Mouse (Mus musculus): ENCODE data around the gene Gfod1. TPM values are rescaled to one million over a fixed set of nuclear protein-coding genes. Genes with fewer than 3 reads are reported as not detected.
A peak's percentile ranks its signal among the peaks of the same experiment; 100 is the strongest.

Gfod1 gene
- total RNA-seq, 1 experiment, result 4.8 TPM

- no peak overlapping the region for H3K27ac ChIP-seq (ENCODE audit: insufficient read depth, low read depth, low read length, poor library complexity, severe bottlenecking)
- in situ Hi-C loops (cut with MboI; ENCODE audit: low sequenced_read_pairs in 2 of 2, unreplicated experiment in 2 of 2), result no loop called here
- peak overlapping the region in 1 of 2 experiments; percentile 25; a peak in 2 of 4 replicates for H3K4me3 ChIP-seq (ENCODE audit: insufficient read depth in 1 of 2, low read depth in 1 of 2, low read length in 2 of 2, poor library complexity in 1 of 2, severe bottlenecking in 1 of 2)
- peaks cover 4 to 21% of the 10 kb centered on the region in 2 experiments; a peak in 2 of 4 replicates for H3K4me1 ChIP-seq (ENCODE audit: control insufficient read depth in 2 of 2, insufficient read depth in 2 of 2, low read length in 2 of 2, poor library complexity in 1 of 2)
- no peak overlapping the region for H3K9ac ChIP-seq (ENCODE audit: insufficient read depth, low read depth, low read length, poor library complexity, severe bottlenecking)
- no peaks in the 10 kb centered on the region for H3K9me3 ChIP-seq (ENCODE audit: control insufficient read depth, insufficient read depth, low read depth, low read length)
- no peak for DNase-seq (ENCODE audit: low read depth, low spot score)
- no peaks in the 10 kb centered on the region for H3K36me3 ChIP-seq (ENCODE audit: control insufficient read depth, insufficient read depth, low read length, poor library complexity, severe bottlenecking)
- TF ChIP-seq CHD2 (IDR thresholded peaks at IDR 0.05; ENCODE audit: low read depth, low read length) (no peak), HCFC1 (IDR thresholded peaks at IDR 0.05; ENCODE audit: borderline replicate concordance, insufficient read depth, low read length) (no peak), ZNF384 (IDR thresholded peaks at IDR 0.05; ENCODE audit: low read depth, low read length) (no peak), ZC3H11A (IDR thresholded peaks at IDR 0.05; ENCODE audit: borderline replicate concordance, low read depth, low read length) (no peak), MAFK (IDR thresholded peaks at IDR 0.05; ENCODE audit: insufficient read depth, low read depth, low read length) (no peak)
Measured at GRCm38 (mm10) chr13:43260731-43261130, 43.2 kb downstream of the Gfod1 start.

GRCm38 (mm10) chr13:43256447-43256846, 47.5 kb downstream of the Gfod1 start:
- no peaks in the 10 kb centered on the region for H3K9me3 ChIP-seq (ENCODE audit: control insufficient read depth, insufficient read depth, low read depth, low read length)
- TF ChIP-seq ZNF384 (IDR thresholded peaks at IDR 0.05; ENCODE audit: low read depth, low read length) (no peak), HCFC1 (IDR thresholded peaks at IDR 0.05; ENCODE audit: borderline replicate concordance, insufficient read depth, low read length) (no peak), ZC3H11A (IDR thresholded peaks at IDR 0.05; ENCODE audit: borderline replicate concordance, low read depth, low read length) (no peak), CHD2 (IDR thresholded peaks at IDR 0.05; ENCODE audit: low read depth, low read length) (no peak), MAFK (IDR thresholded peaks at IDR 0.05; ENCODE audit: insufficient read depth, low read depth, low read length) (no peak)
- no peaks in the 10 kb centered on the region for H3K36me3 ChIP-seq (ENCODE audit: control insufficient read depth, insufficient read depth, low read length, poor library complexity, severe bottlenecking)
- no peak overlapping the region for H3K27ac ChIP-seq (ENCODE audit: insufficient read depth, low read depth, low read length, poor library complexity, severe bottlenecking)
- in situ Hi-C loops (cut with MboI; ENCODE audit: low sequenced_read_pairs in 2 of 2, unreplicated experiment in 2 of 2), result no loop called here
- H3K4me3 ChIP-seq (ENCODE audit: insufficient read depth in 1 of 2, low read depth in 1 of 2, low read length in 2 of 2, poor library complexity in 1 of 2, severe bottlenecking in 1 of 2), result no peak overlapping the region
- DNase-seq (ENCODE audit: low read depth, low spot score), result no peak
- no peak overlapping the region for H3K9ac ChIP-seq (ENCODE audit: insufficient read depth, low read depth, low read length, poor library complexity, severe bottlenecking)
- peaks cover 6 to 16% of the 10 kb centered on the region in 2 experiments for H3K4me1 ChIP-seq (ENCODE audit: control insufficient read depth in 2 of 2, insufficient read depth in 2 of 2, low read length in 2 of 2, poor library complexity in 1 of 2)

GRCm38 (mm10) chr13:43253526-43253925, 50.4 kb downstream of the Gfod1 start:
- no peak overlapping the region for H3K4me3 ChIP-seq (ENCODE audit: insufficient read depth in 1 of 2, low read depth in 1 of 2, low read length in 2 of 2, poor library complexity in 1 of 2, severe bottlenecking in 1 of 2)
- no peak for TF ChIP-seq MAFK (IDR thresholded peaks at IDR 0.05; ENCODE audit: insufficient read depth, low read depth, low read length)
- no peak for DNase-seq (ENCODE audit: low read depth, low spot score)
- no peaks in the 10 kb centered on the region for H3K9me3 ChIP-seq (ENCODE audit: control insufficient read depth, insufficient read depth, low read depth, low read length)
- no peak overlapping the region for H3K9ac ChIP-seq (ENCODE audit: insufficient read depth, low read depth, low read length, poor library complexity, severe bottlenecking)
- H3K27ac ChIP-seq (ENCODE audit: insufficient read depth, low read depth, low read length, poor library complexity, severe bottlenecking), result no peak overlapping the region
- H3K4me1 ChIP-seq (ENCODE audit: control insufficient read depth in 2 of 2, insufficient read depth in 2 of 2, low read length in 2 of 2, poor library complexity in 1 of 2), result peaks cover 6 to 9% of the 10 kb centered on the region in 2 experiments
- no peaks in the 10 kb centered on the region for H3K36me3 ChIP-seq (ENCODE audit: control insufficient read depth, insufficient read depth, low read length, poor library complexity, severe bottlenecking)
- in situ Hi-C loops (cut with MboI; ENCODE audit: low sequenced_read_pairs in 2 of 2, unreplicated experiment in 2 of 2), result no loop called here

GRCm38 (mm10) chr13:43252105-43252790, 51.7 kb downstream of the Gfod1 start:
- Histone ChIP-seq H3K9ac (ENCODE audit: insufficient read depth, low read depth, low read length, poor library complexity, severe bottlenecking) (no peak overlapping the region), H3K36me3 (ENCODE audit: control insufficient read depth, insufficient read depth, low read length, poor library complexity, severe bottlenecking) (no peaks in the 10 kb centered on the region), H3K4me1 (ENCODE audit: control insufficient read depth in 2 of 2, insufficient read depth in 2 of 2, low read length in 2 of 2, poor library complexity in 1 of 2) (peaks cover 6 to 9% of the 10 kb centered on the region in 2 experiments), H3K9me3 (ENCODE audit: control insufficient read depth, insufficient read depth, low read depth, low read length) (no peaks in the 10 kb centered on the region), H3K4me3 (ENCODE audit: insufficient read depth in 1 of 2, low read depth in 1 of 2, low read length in 2 of 2, poor library complexity in 1 of 2, severe bottlenecking in 1 of 2) (no peak overlapping the region), H3K27ac (ENCODE audit: insufficient read depth, low read depth, low read length, poor library complexity, severe bottlenecking) (no peak overlapping the region)
- TF ChIP-seq MAFK (IDR thresholded peaks at IDR 0.05; ENCODE audit: insufficient read depth, low read depth, low read length) (no peak), CHD2 (IDR thresholded peaks at IDR 0.05; ENCODE audit: low read depth, low read length) (no peak), HCFC1 (IDR thresholded peaks at IDR 0.05; ENCODE audit: borderline replicate concordance, insufficient read depth, low read length) (no peak), ZC3H11A (IDR thresholded peaks at IDR 0.05; ENCODE audit: borderline replicate concordance, low read depth, low read length) (no peak), ZNF384 (IDR thresholded peaks at IDR 0.05; ENCODE audit: low read depth, low read length) (no peak)
- DNase-seq (ENCODE audit: low read depth, low spot score), result no peak
- in situ Hi-C loops (cut with MboI; ENCODE audit: low sequenced_read_pairs in 2 of 2, unreplicated experiment in 2 of 2), result no loop called here

GRCm38 (mm10) chr13:43251391-43251790, 52.6 kb downstream of the Gfod1 start:
- peaks cover 6 to 9% of the 10 kb centered on the region in 2 experiments for H3K4me1 ChIP-seq (ENCODE audit: control insufficient read depth in 2 of 2, insufficient read depth in 2 of 2, low read length in 2 of 2, poor library complexity in 1 of 2)
- no peaks in the 10 kb centered on the region for H3K9me3 ChIP-seq (ENCODE audit: control insufficient read depth, insufficient read depth, low read depth, low read length)
- no peak for TF ChIP-seq HCFC1 (IDR thresholded peaks at IDR 0.05; ENCODE audit: borderline replicate concordance, insufficient read depth, low read length)
- TF ChIP-seq ZNF384 (IDR thresholded peaks at IDR 0.05; ENCODE audit: low read depth, low read length), result no peak
- TF ChIP-seq MAFK (IDR thresholded peaks at IDR 0.05; ENCODE audit: insufficient read depth, low read depth, low read length), result no peak
- no peak for TF ChIP-seq CHD2 (IDR thresholded peaks at IDR 0.05; ENCODE audit: low read depth, low read length)
- TF ChIP-seq ZC3H11A (IDR thresholded peaks at IDR 0.05; ENCODE audit: borderline replicate concordance, low read depth, low read length), result no peak
- no peaks in the 10 kb centered on the region for H3K36me3 ChIP-seq (ENCODE audit: control insufficient read depth, insufficient read depth, low read length, poor library complexity, severe bottlenecking)
- DNase-seq (ENCODE audit: low read depth, low spot score), result no peak
- H3K9ac ChIP-seq (ENCODE audit: insufficient read depth, low read depth, low read length, poor library complexity, severe bottlenecking), result no peak overlapping the region
- H3K4me3 ChIP-seq (ENCODE audit: insufficient read depth in 1 of 2, low read depth in 1 of 2, low read length in 2 of 2, poor library complexity in 1 of 2, severe bottlenecking in 1 of 2), result no peak overlapping the region
- in situ Hi-C loops (cut with MboI; ENCODE audit: low sequenced_read_pairs in 2 of 2, unreplicated experiment in 2 of 2), result no loop called here
- no peak overlapping the region for H3K27ac ChIP-seq (ENCODE audit: insufficient read depth, low read depth, low read length, poor library complexity, severe bottlenecking)

Data from ES-E14 (cell line).